In genomic region chr13:34320482-34320881, GRCm38 (mm10) we compare ENCODE assay signal across 23 mouse cellular contexts. TPM values are rescaled to one million over a fixed set of nuclear protein-coding genes. Genes with fewer than 3 reads are reported as not detected.
A peak's percentile ranks its signal among the peaks of the same experiment; 100 is the strongest.
DNase-seq lines count a peak whose midpoint lies in the region; ATAC-seq and TF ChIP-seq lines count a peak whose summit lies in the region.
"Had no signal": no experiment of that assay in that cellular context is flagged by ENCODE, and none has a peak within 500 bp of the region (broad histone marks: within the 10 kb centered on the region; RNA-seq: fewer than 3 reads in every experiment).

No protein-coding gene starts in this region.

- 72% methylated on average over 4 of the region's 4 CpGs for WGBS in liver, embryonic 15.5 days (ENCODE audit: insufficient replicate concordance)
- 84% methylated on average over 4 of the region's 4 CpGs for WGBS in liver, postnatal 0 days (ENCODE audit: insufficient replicate concordance)
- WGBS in intestine, embryonic 16.5 days = 59% methylated on average over 4 of the region's 4 CpGs

- no peak for TF ChIP-seq CTCF in liver, postnatal 0 days (IDR thresholded peaks at IDR 0.05; ENCODE audit: low read depth)

- peaks cover 83% of the 10 kb centered on the region for H3K4me1 ChIP-seq in liver, embryonic 15.5 days (replicated peaks)
- peaks cover 48% of the 10 kb centered on the region for H3K4me1 ChIP-seq in liver, postnatal 0 days (ENCODE audit: insufficient read depth)
- H3K4me1 ChIP-seq in intestine, embryonic 16.5 days (ENCODE audit: control insufficient read depth, insufficient read depth, low read length) = 0 out of 2 replicates have a peak, but pooled peaks cover 2% of the 10 kb centered on the region
- H3K4me1 ChIP-seq: embryonic facial prominence, embryonic 12.5 days; forebrain, embryonic 15.5 days had no signal

- no peaks in the 10 kb centered on the region for H3K9me3 ChIP-seq in liver, embryonic 15.5 days (replicated peaks)
- H3K9me3 ChIP-seq in liver, postnatal 0 days (ENCODE audit: low read length) = no peaks in the 10 kb centered on the region
- no peaks in the 10 kb centered on the region for H3K9me3 ChIP-seq in intestine, embryonic 16.5 days (ENCODE audit: control insufficient read depth, low read length)
- H3K9me3 ChIP-seq: embryonic facial prominence, embryonic 12.5 days; forebrain, embryonic 15.5 days; G1E; heart, embryonic 15.5 days had no signal

- H3K4me3 ChIP-seq in liver, embryonic 15.5 days (replicated peaks) = no peak overlapping the region
- no peak overlapping the region for H3K4me3 ChIP-seq in liver, postnatal 0 days (ENCODE audit: low read depth, low read length)
- H3K4me3 ChIP-seq in intestine, embryonic 16.5 days (ENCODE audit: low read length) = no peak overlapping the region
- H3K4me3 ChIP-seq: embryonic facial prominence, embryonic 12.5 days; forebrain, embryonic 15.5 days; heart, adult 2 months; heart, embryonic 15.5 days had no signal

- peaks cover 63% of the 10 kb centered on the region for H3K36me3 ChIP-seq in liver, embryonic 15.5 days (replicated peaks)
- H3K36me3 ChIP-seq in liver, postnatal 0 days (replicated peaks; ENCODE audit: insufficient read depth, low read length) = peaks cover 6% of the 10 kb centered on the region
- H3K36me3 ChIP-seq in intestine, embryonic 16.5 days (ENCODE audit: control insufficient read depth, insufficient read depth, low read length) = no peaks in the 10 kb centered on the region
- H3K36me3 ChIP-seq: embryonic facial prominence, embryonic 12.5 days; forebrain, embryonic 15.5 days; heart, embryonic 15.5 days had no signal

- peak overlapping the region; percentile 55; the same call in 1 of the 2 replicates for H3K27ac ChIP-seq in liver, embryonic 15.5 days (replicated peaks)
- no peak overlapping the region for H3K27ac ChIP-seq in liver, postnatal 0 days (ENCODE audit: low read depth)
- H3K27ac ChIP-seq in intestine, embryonic 16.5 days (ENCODE audit: low read length) = peak overlapping the region; percentile 65; the same call in 1 of the 2 replicates
- H3K27ac ChIP-seq: embryonic facial prominence, embryonic 12.5 days; forebrain, embryonic 15.5 days; heart, adult 2 months; heart, embryonic 15.5 days; hindbrain, embryonic 14.5 days had no signal

- ATAC-seq in cerebellum, adult (ENCODE audit: insufficient number of reproducible peaks, low FRiP score, low TSS enrichment) = 0 out of 2 replicates have a peak, but pooled peaks have one; percentile 12
- ATAC-seq in liver, embryonic 15.5 days (ENCODE audit: insufficient read depth) = no peak
- no peak for ATAC-seq in liver, postnatal 0 days
- peak; percentile 98 for ATAC-seq in intestine, embryonic 16.5 days
- ATAC-seq: CD4-positive, CD25-positive, alpha-beta regulatory T cell, adult 4 months; forebrain, embryonic 15.5 days had no signal

- no peak for TF ChIP-seq EP300 in liver, postnatal 0 days (IDR thresholded peaks at IDR 0.05; ENCODE audit: low read depth)

- no peaks in the 10 kb centered on the region for H3K27me3 ChIP-seq in liver, embryonic 15.5 days
- H3K27me3 ChIP-seq in liver, postnatal 0 days (ENCODE audit: insufficient read depth, low read length) = no peaks in the 10 kb centered on the region
- no peaks in the 10 kb centered on the region for H3K27me3 ChIP-seq in intestine, embryonic 16.5 days (replicated peaks; ENCODE audit: control insufficient read depth, insufficient read depth, low read length)
- H3K27me3 ChIP-seq: embryonic facial prominence, embryonic 12.5 days; forebrain, embryonic 15.5 days; heart, embryonic 15.5 days had no signal

- DNase-seq in cerebellum, postnatal 36 days = no peak
- no peak for DNase-seq in liver, postnatal 0 days
- DNase-seq in thymus, postnatal 0 days (ENCODE audit: low spot score) = no peak
- DNase-seq in thymus, postnatal 10 days (ENCODE audit: low spot score in 2 of 2) = no peak
- DNase-seq: adrenal gland, adult 8-10 months; adrenal gland, postnatal 36 days; B cell, adult 2 months; cerebellum, adult 11 months; cerebellum, adult 8-10 months; cerebellum, postnatal 14 days; gastrocnemius, postnatal 14 days; heart, adult 2 months; heart, postnatal 14 days had no signal

- H3K4me2 ChIP-seq in liver, embryonic 15.5 days = no peak overlapping the region
- H3K4me2 ChIP-seq in liver, postnatal 0 days (ENCODE audit: low read depth, low read length) = no peak overlapping the region
- H3K4me2 ChIP-seq in intestine, embryonic 16.5 days (ENCODE audit: low read depth, low read length) = no peak overlapping the region
- H3K4me2 ChIP-seq: embryonic facial prominence, embryonic 12.5 days; forebrain, embryonic 15.5 days; heart, embryonic 11.5 days; heart, embryonic 15.5 days; hindbrain, embryonic 14.5 days had no signal

- no peak overlapping the region for H3K9ac ChIP-seq in liver, embryonic 15.5 days
- no peak overlapping the region for H3K9ac ChIP-seq in liver, postnatal 0 days (replicated peaks)
- H3K9ac ChIP-seq in intestine, embryonic 16.5 days (ENCODE audit: low read depth, low read length) = no peak overlapping the region
- H3K9ac ChIP-seq: embryonic facial prominence, embryonic 12.5 days; forebrain, embryonic 15.5 days; heart, embryonic 15.5 days; hindbrain, embryonic 14.5 days had no signal

RNA-seq across cellular contexts. Expression of gene Slc22a23, which starts 24.5 kb away (rescaled TPM):
- polyA plus RNA-seq in liver, embryonic 15.5 days (2015; fragmentation: Nextera tagmentation; extraction: Ambion mirVana) = 7.4 and 9.1 TPM in 2 replicates
- 6.6 and 7.0 TPM in 2 replicates for polyA plus RNA-seq in liver, postnatal 0 days (2015; fragmentation: Nextera tagmentation; extraction: Ambion mirVana)
- 2.2 and 2.4 TPM in 2 replicates for polyA plus RNA-seq in intestine, embryonic 16.5 days (2015; fragmentation: Nextera tagmentation; extraction: Ambion mirVana)
- polyA plus RNA-seq in thymus, postnatal 0 days (2015; fragmentation: Nextera tagmentation; extraction: Ambion mirVana) = 2.8 and 3.4 TPM in 2 replicates

Comparison
In these comparisons a context has a peak if more than half of its experiments do, and no peak if none do; other contexts are left out.
1. ATAC-seq: peak in cerebellum, adult (single experiment) and intestine, embryonic 16.5 days (single experiment); none in liver, embryonic 15.5 days (single experiment) and liver, postnatal 0 days (single experiment).